Mouse (Mus musculus) cerebellum, adult 9-10 months (tissue): ENCODE results near the gene Zfp385c.
A peak's percentile ranks its signal among the peaks of the same experiment; 100 is the strongest.
"Not testable (repeated sequence)": the region's sequence is repeated elsewhere in the genome, so short reads cannot be mapped to it uniquely, and the experiment has no call there.

Experiments used
- DNase-seq: peaks from one replicate; pipeline ENCODE4 v3.0.0; 2022

The Zfp385c gene

GRCm38 (mm10) chr11:100623867-100624266 is 68.4 kb downstream of the Zfp385c start:
- DNase-seq: peak; percentile 53

DNA sequence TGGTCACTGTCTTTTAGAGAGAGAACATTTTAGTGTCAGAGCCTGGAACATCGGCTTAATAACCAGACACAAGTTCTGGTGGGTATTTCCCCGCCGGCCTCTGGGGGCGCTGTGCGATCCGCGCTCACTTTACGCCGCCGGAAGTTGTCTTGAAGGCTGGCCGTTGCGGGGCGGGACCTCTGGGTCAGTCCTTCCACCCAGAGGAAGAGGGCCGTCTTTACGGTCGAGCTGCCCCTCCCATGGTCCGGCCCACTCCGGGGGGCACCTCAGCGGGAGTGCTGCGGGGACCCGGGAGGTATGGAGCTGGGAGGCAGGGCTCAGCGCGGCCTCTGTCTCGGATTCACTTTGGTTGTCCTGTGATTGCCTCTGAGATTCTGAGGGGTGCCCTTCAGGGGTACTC is 69.5 kb downstream of the Zfp385c start:
- DNase-seq: peak; percentile 96

DNA sequence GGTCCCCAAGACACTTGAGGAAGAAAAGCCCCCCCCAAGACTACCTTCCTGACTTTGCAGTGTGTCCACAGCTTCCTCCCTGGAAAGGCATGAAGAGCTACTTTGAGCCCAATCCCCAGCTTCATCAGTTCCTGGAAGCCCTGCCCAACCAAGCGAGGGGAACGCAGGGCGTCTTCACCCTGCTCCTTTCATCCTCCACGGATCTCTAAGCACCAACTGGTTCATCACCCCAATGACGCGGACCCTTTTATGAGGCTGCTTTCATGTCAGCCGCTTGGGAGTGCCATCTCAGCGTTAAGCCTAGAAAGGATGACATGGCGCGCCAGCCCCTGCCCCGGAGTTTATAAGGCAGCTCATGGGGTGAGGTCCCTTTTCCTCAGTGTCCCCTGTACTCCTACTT is 72.3 kb downstream of the Zfp385c start, which contains the start of gene Dnajc7:
TSS of gene Dnajc7 (minus strand) at position 187 of the 400 bp plus-strand sequence.
- DNase-seq: no peak

DNA sequence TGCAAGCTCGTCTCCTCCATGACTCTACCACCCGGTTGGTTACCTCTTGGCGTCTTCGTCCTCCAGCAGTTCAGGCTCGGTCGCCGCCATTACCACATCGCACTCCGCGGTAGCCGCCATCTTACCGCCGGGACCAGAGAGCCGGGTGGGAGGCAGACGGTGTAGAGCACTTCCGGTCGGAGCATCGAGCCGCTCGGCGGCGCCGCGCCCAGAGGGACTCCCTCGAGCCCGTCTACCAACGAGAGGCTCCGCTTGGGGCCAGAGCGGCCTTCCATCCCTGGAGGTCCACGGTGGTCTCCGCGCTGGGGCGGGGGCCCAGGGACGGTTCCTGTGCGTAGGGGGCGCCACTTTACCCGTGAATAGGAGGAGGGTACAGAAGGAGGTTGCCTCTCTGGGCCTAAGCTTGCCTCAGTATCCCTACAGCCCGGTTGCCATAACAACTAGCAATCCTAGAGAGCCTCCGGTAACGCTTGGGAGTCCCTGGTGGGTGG is 72.7 kb downstream of the Zfp385c start:
- DNase-seq: peak; percentile 95

DNA sequence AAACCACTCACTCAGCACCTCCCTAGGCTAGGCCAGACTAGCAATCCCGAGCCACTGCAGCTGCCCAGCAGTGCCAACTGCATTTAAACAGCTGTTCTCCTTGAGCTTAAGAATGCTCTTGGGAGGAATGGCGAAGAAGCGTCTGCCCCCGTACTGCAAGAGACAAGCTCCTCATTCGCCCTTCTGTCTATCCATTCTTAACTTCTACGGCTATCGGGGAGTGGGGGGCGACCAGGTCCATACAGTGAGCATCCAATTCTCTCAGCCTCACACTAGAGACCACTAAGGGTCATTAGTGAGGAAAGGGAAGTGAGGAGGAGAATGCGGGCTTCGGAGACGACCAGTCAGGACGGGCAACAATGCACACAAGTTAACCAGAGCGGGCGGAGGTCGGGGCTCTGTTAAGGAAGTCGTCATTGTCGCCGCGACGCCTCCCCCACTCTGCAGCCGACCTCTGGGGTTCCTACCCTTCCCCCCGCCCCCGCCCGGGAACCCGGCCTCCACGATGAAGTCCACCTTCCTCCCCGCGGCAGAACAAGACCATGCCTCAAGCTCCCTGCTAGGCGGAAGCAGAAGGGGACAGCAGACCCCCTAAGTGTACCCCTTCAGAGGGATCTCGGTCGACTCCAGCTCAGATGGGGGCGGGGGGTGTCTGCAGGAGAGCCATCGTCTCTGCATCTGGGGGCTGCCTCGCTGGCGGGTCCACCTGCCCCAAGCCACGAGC is 73.3 kb downstream of the Zfp385c start, which contains the start of gene Nkiras2:
TSS of gene Nkiras2 (plus strand) at position 484 of the 724 bp plus-strand sequence.
- no peak for DNase-seq

DNA sequence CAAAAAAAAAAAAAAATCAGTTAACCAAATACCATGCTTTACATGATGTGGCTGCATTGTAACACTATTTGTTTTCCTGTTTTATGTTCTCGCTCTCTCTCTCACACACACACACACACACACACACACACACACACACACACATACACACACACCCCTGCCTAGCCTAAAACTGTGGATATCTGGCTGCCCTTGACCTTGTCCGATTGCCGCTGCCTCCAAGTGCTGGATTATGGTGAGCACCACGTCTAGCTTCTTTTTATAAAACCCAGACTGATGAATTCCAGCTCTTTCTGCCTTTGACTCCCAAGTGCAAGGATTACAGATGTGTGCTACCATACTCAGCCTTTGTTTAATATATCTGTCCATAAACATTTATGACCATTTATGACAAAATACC is 74.8 kb downstream of the Zfp385c start:
- DNase-seq: no peak

- not testable (repeated sequence) for DNase-seq
These were observed 75.4 kb downstream of the Zfp385c start for GRCm38 (mm10) chr11:100616836-100617235.

DNA sequence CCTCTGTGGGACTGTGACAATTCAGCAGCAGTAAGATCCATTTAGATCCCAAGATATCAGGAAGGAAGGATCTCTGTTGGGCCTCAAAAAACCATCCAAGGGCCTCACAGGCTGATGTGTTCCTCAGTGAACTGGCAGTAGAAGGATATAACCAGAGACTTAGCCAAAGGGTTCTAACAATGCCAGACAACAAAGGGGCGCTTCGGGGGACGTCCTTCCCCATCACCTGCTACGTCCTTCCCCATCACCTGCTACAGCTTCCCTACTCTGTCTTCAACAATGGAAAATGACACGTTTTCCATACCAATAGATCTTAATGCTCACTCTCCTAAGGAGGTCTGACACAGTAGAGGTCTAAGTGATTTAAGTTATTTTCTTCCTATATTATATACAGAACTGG is 75.9 kb downstream of the Zfp385c start:
- no peak for DNase-seq

DNA sequence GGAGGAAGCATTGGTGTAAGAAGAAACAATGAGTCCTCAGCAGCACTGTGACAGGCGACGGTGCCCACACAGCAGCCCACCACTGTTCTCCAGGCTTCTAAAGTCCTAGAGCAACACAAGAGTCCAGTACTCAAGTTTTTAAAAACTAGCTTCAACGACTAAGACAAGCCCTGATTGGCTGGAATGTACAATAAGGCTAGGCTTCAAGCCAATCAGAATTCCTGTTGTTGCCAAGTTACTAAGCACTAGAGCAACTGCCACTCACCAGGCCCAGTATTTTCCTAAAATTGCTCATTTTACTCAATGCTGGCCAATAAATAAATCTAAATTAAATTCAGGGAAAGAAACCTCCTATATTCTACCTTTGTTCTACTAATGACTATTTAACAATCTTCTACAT is 79.0 kb downstream of the Zfp385c start:
- DNase-seq: no peak

DNA sequence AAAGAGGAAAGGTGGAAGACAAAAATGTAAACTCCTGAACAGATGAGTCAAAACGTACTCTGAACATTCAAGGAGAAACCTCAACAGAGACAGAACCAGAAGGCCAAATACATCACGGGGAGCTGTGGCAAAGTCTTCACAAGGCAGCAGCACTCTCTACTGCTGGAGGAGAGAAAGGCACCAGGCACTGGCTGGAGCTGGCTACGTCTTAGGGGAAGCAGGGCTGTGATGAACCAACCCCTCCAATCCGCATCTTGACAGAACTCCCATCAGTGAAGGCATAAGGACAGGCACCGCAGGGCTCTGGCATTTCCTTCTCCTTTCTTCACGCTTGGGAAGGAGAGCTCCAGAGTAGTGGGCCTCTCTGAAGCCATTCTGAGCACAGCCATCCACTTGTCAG is 80.6 kb downstream of the Zfp385c start:
- peak; percentile 58 for DNase-seq

DNA sequence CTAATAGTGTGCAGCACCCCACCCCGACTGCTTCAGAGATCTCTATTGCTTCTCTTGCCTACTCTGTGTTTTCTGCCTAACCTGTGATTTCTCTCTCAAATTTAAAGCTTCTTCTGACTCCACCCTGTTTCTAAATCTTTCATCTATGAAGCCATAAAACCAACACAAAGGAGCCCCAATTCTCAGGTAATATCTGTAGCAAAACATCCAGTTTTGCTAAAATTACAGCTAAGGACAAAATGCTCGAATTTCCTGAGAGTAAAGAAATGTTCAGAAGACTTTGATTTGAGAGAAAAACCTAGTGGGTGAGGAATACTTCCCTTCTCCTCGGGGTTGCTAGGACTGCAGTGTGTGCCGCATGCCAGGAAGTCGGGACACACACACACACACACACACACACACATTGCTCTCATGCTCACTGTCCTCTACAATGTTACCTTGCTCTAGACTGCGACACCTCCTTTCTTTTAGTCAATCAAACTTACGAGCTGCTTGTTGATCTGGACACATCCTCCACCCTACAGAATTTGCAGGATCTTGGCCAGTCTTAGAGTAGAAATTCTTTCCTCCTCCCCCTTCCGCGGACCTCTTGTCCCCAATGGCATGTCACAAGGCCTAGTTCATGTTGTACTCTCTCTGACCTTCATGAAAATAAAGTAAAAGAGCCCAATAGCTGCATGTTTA is 82.1 kb downstream of the Zfp385c start:
- no peak for DNase-seq

GRCm38 (mm10) chr11:100609355-100609996 is 82.8 kb downstream of the Zfp385c start:
- no peak for DNase-seq

- DNase-seq: no peak
These were observed 83.5 kb downstream of the Zfp385c start for GRCm38 (mm10) chr11:100608796-100609195.

DNA sequence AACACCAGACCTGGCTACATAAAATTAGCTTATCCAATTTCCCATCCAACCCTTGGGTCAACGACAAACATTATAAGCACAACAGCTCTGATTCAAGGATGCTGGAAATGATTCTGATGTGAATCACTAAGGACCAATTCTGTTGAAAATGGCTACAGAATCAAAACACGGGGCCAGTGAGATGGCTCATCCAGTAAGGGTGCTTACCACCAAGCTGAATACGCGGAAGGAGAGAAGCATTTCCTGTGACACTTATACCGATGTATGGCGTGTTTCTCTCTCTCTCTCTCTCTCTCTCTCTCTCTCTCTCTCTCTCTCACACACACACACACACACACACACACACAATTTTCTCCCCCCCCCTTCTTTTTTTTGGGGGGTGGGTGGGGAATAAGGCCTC is 85.1 kb downstream of the Zfp385c start:
- no peak for DNase-seq

DNA sequence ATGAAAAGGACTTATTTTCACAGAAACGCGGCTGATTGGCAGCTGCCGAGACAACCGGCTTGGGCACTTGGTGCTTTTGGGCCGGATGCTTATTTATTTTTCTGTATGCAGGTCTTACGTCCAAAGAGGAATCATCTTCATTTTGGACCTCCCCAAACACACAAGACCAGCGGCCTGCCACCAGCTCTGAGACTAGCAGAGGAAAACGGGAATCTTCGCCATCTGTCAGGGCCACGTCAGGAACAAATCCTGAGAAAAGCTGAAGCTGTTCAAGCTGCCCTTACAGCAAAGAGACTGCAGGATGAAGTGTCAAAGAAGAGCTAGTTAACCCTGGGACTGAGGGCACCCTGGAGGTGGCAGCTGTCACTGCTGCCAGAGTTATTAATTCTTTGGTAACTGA is 86.8 kb downstream of the Zfp385c start:
- DNase-seq: peak; percentile 66

- DNase-seq: no peak
These were observed 87.8 kb downstream of the Zfp385c start for GRCm38 (mm10) chr11:100604321-100605005.

GRCm38 (mm10) chr11:100603813-100604212 is 88.4 kb downstream of the Zfp385c start:
- DNase-seq: peak; percentile 70

DNA sequence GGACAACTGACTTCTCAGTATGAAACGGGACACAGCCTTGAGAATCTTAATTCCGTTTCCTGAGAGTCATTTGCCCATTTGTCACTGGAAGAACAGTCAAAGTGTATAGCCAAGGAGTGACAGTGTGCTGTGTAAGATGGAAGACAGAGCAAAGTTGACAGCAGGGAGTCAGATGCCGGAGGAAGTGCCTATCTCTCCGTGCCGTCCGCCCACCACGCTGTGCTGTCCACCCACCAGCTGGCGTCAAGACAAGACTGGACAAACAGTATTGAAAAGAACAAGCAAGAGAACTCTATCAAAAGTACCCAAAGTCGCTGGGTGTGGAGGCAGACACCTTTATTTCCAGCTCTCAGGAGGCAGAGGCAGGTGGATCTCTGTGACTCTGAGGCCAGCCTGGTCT is 89.1 kb downstream of the Zfp385c start:
- DNase-seq: no peak

DNA sequence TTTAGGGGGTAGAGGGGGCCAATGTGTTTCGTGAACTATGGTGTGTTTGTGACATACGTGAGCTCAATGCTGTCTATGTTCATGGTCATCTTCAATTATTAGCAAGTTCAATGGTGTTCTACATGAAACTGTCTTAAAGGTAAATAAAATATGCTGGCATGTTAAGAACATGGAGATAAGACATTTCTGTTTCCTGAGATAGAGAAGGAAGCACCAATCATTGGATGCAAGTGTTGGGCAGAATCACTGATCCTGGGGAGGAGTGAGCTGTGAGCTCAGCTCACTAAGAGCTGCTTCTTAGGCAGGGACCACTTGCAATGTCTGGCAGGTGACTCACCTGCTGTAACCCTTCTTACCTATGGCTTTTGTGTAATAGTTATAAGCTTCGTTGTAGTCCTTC is 90.9 kb downstream of the Zfp385c start:
- DNase-seq: no peak

GRCm38 (mm10) chr11:100598074-100598473 is 94.2 kb downstream of the Zfp385c start:
- no peak for DNase-seq

DNA sequence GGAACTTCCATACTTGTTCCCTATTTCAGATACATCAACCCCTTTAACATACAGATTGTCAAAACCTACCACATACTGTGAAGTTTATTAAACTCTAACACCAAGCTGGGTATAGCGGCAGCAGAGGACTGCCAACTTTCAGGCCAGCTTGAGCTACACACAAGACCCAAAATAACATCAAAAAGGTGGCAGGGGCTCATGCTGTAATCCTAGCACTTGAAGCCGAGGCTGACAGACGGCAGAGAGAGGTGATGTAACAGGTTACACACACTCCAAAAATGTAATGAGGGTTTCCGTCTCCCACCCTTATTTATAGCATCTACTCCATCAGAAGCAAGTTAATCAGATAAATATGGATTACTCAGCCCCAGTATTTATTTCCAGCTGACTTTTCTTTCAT is 96.7 kb downstream of the Zfp385c start:
- no peak for DNase-seq

- DNase-seq: no peak
These were observed 97.6 kb downstream of the Zfp385c start for GRCm38 (mm10) chr11:100594608-100595007.
